Mouse (Mus musculus): ENCODE results near the gene Rai14. TPM values are rescaled to one million over a fixed set of nuclear protein-coding genes. Genes with fewer than 3 reads are reported as not detected.

The Rai14 gene
- total RNA-seq, 2 experiments from 2014 or later: 5.3 to 6.3 TPM

DNA sequence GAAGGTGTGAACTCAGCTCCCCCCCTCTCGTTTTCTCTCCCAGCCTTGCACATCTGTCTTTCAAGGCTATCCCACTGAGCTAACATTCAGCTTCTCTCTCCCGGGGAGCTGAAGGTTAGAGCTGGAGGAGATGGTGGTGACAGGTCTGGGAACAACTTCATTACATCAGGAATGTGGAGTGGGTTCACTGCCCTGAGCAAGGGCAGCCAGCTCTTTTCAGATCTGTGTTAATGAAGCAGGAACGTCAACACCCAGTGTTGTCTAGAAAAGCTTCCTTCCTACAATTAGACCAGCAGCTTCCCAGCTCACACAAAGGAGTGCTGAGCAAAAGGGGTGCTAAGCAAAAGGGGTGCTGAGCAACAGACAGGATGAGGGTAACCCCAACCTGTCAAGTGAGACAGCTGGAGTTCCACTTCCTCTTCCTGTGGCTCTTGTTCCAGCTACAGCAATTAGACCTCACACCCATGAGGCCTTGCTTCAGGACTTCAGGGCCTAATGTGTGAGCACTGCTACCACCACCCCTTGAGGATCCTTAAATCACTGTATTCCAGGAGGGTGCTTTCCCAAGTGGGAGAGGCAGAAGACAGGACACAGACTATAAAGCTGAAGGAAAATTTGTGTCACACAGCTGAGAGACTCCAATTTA is 52.3 kb downstream of the Rai14 start:
- no peak for DNase-seq
- intact Hi-C loops (cut with DNase I): no loop called here

DNA sequence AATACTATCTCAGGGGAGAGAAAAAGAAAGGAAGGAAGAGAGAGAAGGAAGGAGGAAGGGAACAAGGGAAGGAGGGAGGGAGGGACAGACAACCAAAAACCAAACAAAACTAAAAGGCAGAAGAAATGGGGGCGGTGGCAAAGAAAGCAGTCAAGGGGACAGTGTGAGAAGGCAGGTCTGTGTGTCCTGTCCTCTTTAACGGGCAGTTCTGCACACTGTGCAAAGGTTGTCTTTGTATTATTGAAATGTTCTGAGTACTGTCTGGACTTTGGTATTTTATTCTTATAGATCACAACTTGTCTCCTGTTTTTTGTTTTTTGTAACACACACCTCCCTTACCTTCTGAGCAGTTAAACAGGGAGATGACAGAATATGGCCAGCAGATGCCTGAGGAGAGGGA is 55.6 kb downstream of the Rai14 start:
- intact Hi-C loops (cut with DNase I): no loop called here
- no peak for DNase-seq

DNA sequence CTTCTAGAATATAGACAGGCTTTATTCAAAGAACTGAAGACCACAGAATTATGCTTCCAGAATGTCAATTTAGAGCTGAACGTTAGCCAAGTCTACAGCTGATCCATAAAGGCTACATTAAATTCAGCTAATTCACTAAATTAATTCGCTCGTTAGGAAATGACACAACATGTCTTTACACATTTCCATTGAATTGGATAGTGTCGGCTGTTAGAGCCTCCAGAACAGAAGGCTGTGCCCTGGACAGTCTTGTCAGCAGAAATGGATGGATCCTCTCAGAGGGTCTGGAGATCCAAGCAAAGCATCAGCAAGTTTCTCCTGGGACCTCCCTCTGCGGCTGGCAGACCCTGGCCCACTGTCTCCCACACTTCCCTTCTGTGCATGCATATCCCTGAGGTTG is 58.3 kb downstream of the Rai14 start:
- intact Hi-C loops (cut with DNase I): no loop called here
- DNase-seq: no peak

DNA sequence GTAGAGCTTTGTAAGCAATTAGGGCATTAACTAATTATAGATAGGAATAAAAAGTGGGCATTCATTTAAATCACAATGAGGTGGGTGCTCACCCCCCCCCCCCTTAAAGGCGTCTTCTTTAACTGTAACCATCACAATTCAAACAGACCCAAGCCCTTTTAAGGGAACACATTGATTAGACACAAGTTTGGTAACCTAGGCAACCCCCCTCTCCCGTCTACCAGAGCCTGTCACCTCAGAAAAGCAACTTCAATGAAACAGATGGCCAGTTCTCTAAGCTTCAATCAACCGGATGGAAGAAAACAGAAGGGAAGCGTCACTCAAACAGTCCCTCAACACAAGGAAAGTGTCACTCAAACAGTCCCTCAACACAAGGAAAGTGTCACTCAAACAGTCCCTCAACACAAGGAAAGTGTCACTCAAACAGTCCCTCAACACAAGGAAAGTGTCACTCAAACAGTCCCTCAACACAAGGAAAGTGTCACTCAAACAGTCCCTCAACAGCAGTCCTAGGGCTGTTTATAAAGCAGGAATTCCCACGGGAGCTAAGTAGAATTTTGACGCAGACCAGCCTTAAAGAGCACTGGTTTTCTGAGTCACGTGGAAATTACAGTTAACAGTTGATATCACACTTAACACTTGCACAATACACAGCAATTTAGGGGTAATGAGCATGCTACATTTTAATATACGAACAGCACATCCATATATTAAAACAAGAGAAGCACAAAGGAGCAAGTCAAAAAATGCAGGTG is 59.1 kb downstream of the Rai14 start:
- DNase-seq: no peak

DNA sequence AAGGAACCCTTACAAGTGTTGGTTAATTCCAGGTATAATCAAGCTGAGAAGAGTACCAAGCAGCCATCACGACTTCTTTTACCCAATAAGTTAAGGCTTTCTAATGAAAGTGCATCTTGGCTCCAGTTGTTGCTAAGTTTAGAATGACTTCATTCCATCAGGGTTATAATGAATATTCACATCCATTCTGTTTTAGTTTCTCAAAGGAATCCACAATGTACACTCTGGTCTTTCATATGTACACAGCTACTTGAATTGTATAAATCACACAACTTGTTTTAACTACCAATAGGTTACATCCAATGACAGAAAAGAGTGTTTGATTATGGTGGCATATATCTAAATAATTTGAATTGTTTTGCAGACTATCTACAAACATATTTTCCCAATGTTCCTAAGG is 59.7 kb downstream of the Rai14 start:
- intact Hi-C loops (cut with DNase I): no loop called here
- no peak for DNase-seq

More for the DNA sequence above, 59.1 kb downstream of the Rai14 start:
- intact Hi-C loops (cut with DNase I): no loop called here

DNA sequence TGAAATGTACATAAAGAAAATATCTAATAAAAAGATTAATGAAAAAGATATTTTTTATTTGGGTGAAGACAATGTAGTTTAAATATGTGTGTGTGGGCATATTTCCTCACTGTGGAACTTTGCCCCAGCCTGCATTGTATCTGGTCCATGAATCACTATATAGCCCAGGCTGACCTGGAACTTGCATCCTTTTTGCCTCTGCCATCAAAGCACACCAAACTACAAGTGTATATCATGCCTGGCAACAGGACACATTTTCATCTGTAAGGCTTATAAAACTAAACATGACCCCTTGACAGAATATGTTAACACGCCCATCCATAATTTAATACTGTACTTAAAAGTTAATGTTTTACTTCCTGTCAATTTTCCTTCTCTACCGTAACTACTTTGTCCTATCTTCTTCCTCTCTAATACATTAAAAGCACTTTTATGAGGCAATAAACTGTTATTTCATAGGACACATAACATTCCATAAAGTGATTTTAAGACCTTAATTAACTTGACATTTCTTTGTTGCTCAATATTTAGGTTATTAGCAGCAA is 61.4 kb downstream of the Rai14 start:
- intact Hi-C loops (cut with DNase I): no loop called here

DNA sequence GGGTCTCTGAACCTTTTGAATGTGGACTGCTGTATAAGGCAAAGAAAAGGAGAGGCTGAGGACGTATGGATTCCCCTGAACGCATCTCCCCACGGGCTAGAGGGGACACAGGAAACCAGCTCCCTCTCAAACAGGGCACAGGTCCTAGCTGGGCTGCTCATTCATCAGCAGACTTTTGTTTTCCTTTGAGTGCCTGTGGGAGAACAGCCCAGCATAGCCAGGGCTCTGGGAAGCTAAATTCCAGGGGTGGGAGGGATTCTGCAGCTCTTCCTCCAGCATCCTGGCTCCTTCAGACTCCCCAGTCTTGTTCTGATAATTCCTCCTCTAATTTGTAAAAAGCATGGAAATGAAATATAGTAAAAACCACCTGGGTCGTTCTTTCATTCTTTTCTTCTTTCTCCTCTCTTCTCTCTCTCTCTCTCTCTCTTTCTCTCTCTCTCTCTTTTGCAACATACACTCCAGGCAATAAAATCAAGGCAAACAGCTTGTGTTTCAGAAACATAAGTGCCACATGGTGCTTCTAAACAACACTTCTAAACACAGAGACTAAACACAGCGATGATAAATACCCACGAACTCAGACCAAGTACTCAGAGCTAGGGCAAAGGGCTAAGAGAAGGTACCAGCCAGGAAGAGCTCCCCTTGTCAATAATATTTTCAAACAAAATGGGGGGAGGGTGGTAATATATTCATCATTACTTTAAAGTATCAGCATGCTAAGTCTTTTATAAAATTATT is 65.9 kb downstream of the Rai14 start:
- intact Hi-C loops (cut with DNase I): no loop called here
- peak; percentile 34 to 46 for DNase-seq

More for the DNA sequence above, 61.4 kb downstream of the Rai14 start:
- no peak for DNase-seq

DNA sequence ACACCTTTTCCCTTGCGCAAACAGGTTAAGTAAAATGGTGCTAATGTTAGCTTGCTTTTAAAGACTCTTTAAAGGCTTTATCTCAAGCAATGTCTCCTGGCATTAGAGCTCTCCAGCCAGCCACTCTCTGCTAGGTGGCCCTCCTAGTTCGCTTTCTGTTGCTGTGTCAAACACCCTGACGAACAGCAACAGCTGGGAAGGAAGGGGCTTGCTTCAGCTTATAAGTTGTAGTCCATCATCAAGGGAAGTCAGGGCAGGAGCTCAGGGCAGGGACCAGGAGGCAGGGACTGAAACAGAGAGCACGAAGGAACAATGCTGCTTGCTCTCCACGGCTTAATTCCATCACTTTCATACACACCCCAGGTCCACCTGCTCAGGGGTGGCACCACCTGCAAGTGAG is 68.1 kb downstream of the Rai14 start:
- intact Hi-C loops (cut with DNase I): no loop called here
- no peak for DNase-seq

DNA sequence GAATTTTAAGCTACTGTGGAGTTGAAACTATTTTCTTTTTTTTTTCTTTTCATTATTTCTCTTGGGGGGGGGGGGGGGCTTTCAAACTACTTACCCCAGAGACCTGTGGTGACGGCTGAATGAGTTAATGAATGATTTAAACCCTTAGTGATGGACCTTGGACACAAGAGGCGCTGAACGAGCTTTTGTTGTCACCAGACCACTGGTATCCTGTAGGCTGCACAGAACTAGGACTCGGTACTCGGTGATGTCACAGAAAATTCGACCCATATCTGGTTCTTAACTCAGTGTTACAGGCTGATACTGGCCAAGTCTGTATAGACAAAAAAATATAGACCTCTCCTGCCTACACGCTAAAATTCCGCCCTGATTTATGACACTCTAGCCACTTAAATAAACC is 69.3 kb downstream of the Rai14 start:
- intact Hi-C loops (cut with DNase I): no loop called here
- DNase-seq: no peak

DNA sequence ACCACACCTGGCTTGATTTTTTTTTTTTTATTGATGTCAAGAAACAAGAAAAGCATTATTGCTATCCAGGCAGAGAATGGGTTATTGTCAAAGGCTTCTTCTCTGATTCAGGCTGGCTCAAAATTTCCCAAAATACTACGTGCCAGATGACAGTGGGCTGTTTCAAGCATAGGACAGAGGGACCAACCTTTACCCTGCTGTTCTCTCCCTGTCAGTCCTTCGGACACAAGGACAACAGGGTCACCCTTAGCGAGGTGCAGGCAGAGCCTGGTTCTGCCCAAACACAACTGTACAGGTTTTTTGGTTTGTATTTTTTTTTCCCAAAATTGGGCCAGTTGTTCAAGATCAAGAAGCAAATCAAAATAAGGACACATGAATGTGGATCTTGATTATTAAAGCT is 70.6 kb downstream of the Rai14 start:
- DNase-seq: no peak
- intact Hi-C loops (cut with DNase I): no loop called here

DNA sequence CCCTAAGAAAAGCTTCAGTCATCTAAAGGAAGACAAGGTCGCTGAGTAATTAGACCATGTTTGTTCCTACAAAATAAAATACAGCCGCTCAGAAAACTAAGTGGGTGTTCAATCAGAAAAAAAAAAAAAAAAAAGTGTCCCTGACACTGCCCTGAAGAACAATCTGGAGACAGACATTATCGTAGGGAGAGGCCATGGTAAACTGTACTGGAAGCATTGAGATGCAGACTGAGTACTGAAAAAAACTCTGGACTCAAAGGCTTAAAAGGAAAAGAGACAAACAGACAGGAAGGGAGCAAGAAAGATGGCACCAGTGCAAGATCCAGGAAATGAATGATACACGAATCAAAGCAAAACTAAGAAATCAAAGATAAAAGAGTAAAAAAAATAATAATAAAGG is 71.2 kb downstream of the Rai14 start:
- DNase-seq: no peak
- intact Hi-C loops (cut with DNase I): no loop called here

DNA sequence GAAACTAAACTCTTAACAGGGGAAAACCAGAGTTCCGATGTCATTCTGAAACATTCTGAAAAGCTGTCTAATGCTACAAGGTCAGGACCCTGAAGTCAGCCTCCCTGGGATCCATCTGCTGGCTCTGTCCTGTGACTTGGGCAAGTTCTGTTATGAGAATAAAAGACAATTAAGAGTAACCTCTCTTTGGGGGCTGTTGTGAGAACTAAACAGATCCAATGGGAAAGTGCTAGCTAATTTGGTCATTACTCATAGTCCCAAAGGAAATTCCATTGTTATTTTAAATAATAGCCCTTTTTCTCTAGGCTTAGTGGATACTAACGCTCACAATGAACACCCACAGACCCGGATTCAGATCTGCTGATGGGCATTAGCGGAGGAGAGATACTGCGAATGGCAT is 72.0 kb downstream of the Rai14 start:
- DNase-seq: no peak
- intact Hi-C loops (cut with DNase I): no loop called here

DNA sequence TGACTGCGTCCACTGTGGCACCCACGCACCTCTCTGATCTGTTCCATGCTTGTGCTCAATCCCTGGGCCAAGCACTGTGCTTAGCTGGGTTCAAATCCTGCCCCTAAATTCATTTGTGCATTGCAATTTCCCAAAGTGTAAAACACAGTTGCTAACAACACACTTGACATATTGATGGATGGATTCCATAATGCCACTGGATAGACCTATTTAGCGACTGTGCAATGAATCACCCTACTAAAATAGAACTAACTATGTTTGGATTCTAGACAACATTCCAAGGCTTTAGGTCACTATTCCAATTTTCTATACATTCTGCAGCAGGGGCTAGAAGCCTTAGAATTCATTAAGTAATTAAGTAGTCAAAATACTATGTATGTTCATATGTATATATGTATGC is 73.7 kb downstream of the Rai14 start:
- intact Hi-C loops (cut with DNase I): no loop called here
- no peak for DNase-seq

DNA sequence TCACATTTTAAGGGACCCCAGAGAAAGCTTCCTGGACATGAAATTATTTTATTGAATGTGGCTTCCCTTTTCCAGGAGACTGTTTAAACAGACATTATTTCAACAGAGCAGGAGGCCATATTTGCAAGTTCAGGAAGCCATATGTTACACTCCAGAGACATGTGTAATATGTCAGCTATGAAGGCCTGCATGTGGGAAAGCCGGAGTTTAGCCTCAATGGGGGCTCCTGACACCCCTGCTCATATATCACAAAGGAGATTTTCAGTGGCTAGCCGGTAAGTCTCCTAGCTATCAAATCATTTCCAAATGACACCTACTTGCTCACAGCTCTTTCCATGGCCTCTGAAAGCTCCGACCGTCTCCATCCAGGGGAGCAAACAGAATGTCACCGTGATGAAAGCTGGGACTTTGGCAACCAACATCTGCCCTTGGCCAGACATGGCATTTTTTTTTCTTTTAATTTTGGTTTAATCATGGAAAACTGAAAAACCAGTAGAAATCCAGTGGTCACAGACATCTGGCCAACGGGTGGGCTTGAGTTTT is 77.1 kb downstream of the Rai14 start:
- DNase-seq: no peak
- intact Hi-C loops (cut with DNase I): no loop called here

DNA sequence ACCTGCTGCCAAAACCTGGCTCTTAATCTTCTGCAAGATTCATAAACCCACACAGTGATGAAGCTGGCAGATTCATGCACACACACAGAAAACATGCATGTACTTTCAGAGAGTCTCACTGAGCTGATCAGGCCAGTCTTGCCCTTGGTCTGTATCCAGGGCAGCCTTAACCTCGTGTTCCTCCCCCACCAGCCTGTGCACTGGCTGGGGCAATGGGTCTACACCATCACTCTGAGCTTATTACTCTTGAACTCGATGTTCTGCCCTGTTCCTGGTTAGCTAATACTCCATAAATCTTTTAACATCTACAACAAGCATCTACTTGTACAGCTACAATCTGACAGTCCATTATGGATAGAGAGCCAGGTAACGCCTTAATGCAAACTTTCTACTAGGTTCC is 77.6 kb downstream of the Rai14 start:
- no peak for DNase-seq
- intact Hi-C loops (cut with DNase I): no loop called here

DNA sequence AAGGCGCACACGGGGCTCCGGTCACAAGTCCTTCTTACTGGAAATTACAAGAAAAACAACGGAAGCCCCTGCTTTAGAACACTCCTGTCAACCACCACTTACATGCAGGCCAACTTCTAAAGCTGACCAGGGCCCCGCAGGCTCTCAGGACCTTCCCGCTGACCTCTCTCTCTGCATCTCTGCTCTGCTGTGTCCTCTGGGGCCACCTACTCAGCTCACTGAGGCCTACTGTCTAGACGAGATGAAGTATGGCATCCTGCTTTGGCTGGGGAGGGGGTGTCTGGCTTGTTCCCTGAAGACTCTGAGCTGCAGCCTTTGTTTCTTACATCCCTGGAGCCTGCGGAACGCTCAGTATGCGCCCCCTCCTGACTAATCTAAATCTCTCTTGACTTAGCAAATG is 79.3 kb downstream of the Rai14 start:
- intact Hi-C loops (cut with DNase I): no loop called here
- DNase-seq: no peak

DNA sequence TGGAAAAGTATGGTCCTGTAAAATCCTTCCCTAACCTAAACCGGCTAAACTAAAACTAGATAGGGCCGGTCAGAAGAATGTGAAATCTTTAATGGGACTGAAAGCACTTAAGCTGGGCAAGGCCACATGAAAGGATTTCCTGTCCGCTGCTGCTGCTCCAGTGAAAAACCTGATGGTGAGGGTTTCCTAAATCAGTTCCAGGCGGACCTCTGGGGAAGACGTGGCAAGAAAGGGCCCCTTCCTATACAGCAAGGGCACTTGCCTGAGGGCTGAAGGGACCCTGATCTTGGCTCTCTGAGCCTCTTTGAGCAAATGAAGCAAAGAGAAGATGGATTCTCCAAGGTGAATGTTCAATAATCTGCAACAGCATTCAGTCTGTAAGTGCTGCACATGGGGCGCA is 80.2 kb downstream of the Rai14 start:
- no peak for DNase-seq
- intact Hi-C loops (cut with DNase I): no loop called here

DNA sequence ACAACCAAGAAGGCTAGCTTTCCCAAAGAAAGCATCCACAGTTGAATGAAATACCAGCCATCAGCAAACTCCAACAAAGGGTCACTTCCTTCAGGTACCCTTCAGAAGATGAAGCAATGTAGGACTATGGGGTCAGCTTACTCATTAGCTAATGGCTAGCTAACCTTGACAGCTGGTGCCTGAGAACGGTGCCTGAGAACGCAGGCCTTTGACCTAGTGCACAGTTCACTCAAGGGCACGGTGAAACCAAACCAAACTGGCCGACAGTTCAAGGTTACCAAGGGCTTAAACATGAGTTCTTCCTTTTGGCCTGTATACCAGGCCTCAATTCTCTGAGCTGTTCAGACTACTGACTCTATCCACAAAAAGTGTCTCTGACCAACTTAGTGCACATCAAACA is 81.0 kb downstream of the Rai14 start:
- DNase-seq: no peak
- intact Hi-C loops (cut with DNase I): no loop called here

DNA sequence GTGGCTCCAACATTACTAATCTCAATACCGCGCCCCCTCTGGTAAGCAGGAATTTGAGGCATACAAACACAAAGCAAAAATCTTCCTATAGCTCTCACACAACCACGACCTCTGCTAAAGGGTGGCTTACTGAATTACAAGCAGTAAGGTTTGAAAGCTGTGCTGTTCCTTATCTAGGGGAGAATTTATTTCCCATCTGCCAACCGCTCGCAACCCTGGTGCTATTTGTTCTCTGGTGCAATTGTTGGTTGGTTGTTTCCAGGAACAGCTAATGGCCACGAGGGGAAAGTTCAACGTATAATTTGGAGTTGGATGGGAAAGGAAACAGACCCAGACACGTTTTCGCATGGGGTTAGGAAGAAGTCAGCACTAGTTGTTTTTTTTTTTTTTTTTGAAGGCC is 81.8 kb downstream of the Rai14 start:
- intact Hi-C loops (cut with DNase I): no loop called here
- no peak for DNase-seq

DNA sequence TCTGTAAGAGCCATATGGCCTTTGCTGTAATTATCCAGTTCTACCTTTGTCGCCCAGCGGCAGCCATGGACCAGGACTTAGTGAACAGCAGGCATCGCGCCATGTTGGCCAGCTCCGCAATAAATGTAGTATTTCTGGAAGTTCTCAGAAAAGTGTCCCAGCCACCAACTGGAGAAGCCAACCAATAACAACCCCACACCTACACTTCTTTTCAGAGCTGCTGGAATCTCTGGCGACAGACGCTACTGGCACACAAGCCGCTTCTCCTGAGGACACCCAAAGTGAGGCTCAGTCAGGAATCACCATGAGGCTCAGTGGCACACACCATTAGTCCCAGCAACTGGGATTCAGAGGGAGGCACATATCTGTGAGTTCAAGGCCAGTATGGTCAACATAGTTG is 82.4 kb downstream of the Rai14 start:
- intact Hi-C loops (cut with DNase I): no loop called here
- DNase-seq: no peak

DNA sequence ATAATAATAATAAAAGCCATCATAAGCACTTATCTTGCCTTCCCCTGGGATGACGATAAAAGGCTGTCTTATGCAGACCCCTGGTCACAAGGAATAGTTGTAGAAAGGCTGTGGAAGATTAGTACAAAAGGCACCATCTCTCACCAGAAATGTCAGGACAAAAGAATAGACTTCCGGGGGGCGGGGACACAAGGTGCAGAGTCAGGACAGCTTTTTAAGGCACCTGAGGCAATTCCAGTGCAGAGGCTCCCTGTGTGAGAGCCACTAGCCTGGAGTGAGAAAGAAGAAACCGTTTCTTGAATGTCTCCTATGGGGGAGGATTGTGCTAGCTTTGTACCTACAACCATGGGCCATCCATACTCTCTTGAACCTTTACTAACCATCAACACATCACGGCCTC is 82.9 kb downstream of the Rai14 start:
- intact Hi-C loops (cut with DNase I): no loop called here
- DNase-seq: no peak

Measured in heart, postnatal 14 days (tissue).